Mouse (Mus musculus) kidney, postnatal 36 days (tissue): ENCODE measurements around the gene Mphosph6.

Source experiments
- DNase-seq, 2 experiments: peaks; one replicate each; pipeline ENCODE4 v3.0.0; 2021 to 2022; ENCODE audit warnings: mixed read lengths in 2 of 2

Gene Mphosph6

GRCm38 (mm10) chr8:117801443-117802298, at the start of gene Mphosph6:
Mphosph6 (minus strand) TSS chr8:117801943.
- DNase-seq = peak; percentile 97 to 99

GRCm38 (mm10) chr8:117850420-117850819, 48.7 kb upstream of the Mphosph6 start:
- no peak for DNase-seq

GRCm38 (mm10) chr8:117847865-117848264, 46.1 kb upstream of the Mphosph6 start:
- DNase-seq = no peak

- DNase-seq = no peak
Measured at GRCm38 (mm10) chr8:117843694-117844093, 42.0 kb upstream of the Mphosph6 start.

- no peak for DNase-seq
Measured at GRCm38 (mm10) chr8:117813524-117813923, 11.8 kb upstream of the Mphosph6 start.

- peak in 1 of 2 experiments; percentile 12 for DNase-seq
Measured at GRCm38 (mm10) chr8:117810676-117811075, 8.9 kb upstream of the Mphosph6 start.

- DNase-seq = peak; percentile 60 to 80
Measured at GRCm38 (mm10) chr8:117805419-117805818, 3.7 kb upstream of the Mphosph6 start.

- peak in 1 of 2 experiments; percentile 54 for DNase-seq
Measured at GRCm38 (mm10) chr8:117802299-117802689, 551 bp upstream of the Mphosph6 start.

- no peak for DNase-seq
Measured at GRCm38 (mm10) chr8:117798066-117798465, 3.7 kb downstream of the Mphosph6 start.

- no peak for DNase-seq
Measured at GRCm38 (mm10) chr8:117796464-117796863, 5.3 kb downstream of the Mphosph6 start.

GRCm38 (mm10) chr8:117794581-117794980, 7.2 kb downstream of the Mphosph6 start:
- DNase-seq = no peak

GRCm38 (mm10) chr8:117792616-117793144, 9.1 kb downstream of the Mphosph6 start:
- no peak for DNase-seq

GRCm38 (mm10) chr8:117786428-117786827, 15.3 kb downstream of the Mphosph6 start:
- DNase-seq = no peak

- DNase-seq = no peak
Measured at GRCm38 (mm10) chr8:117783021-117783420, 18.7 kb downstream of the Mphosph6 start.

- no peak for DNase-seq
Measured at GRCm38 (mm10) chr8:117781375-117782129, 20.2 kb downstream of the Mphosph6 start.

- DNase-seq = no peak
Measured at GRCm38 (mm10) chr8:117779344-117779743, 22.4 kb downstream of the Mphosph6 start.

GRCm38 (mm10) chr8:117778531-117779322, 23.0 kb downstream of the Mphosph6 start:
- no peak for DNase-seq

- DNase-seq = no peak
Measured at GRCm38 (mm10) chr8:117776075-117776474, 25.7 kb downstream of the Mphosph6 start.

GRCm38 (mm10) chr8:117775626-117776025, 26.1 kb downstream of the Mphosph6 start:
- no peak for DNase-seq

GRCm38 (mm10) chr8:117772597-117772996, 29.1 kb downstream of the Mphosph6 start:
- peak in 1 of 2 experiments; percentile 17 for DNase-seq

GRCm38 (mm10) chr8:117772126-117772525, 29.6 kb downstream of the Mphosph6 start:
- peak; percentile 25 to 71 for DNase-seq

- no peak for DNase-seq
Measured at GRCm38 (mm10) chr8:117771115-117771836, 30.5 kb downstream of the Mphosph6 start.
